Comparison of ENCODE assay signal across 18 mouse cellular contexts in genomic region chr1:23589414-23589942, GRCm38 (mm10).
"Had no signal": no experiment of that assay in that cellular context is flagged by ENCODE, and none has a peak within 500 bp of the region (broad histone marks: within the 10 kb centered on the region; RNA-seq: fewer than 3 reads in every experiment).

No protein-coding gene starts in this region.

- H3K36me3 ChIP-seq: kidney, embryonic 15.5 days; liver, embryonic 13.5 days; lung, embryonic 15.5 days; midbrain, embryonic 13.5 days; neural tube, embryonic 12.5 days had no signal

- H3K9me3 ChIP-seq: kidney, embryonic 15.5 days; liver, embryonic 13.5 days; lung, embryonic 15.5 days; midbrain, embryonic 13.5 days; neural tube, embryonic 12.5 days had no signal

- ATAC-seq: liver, postnatal 0 days; midbrain, embryonic 13.5 days had no signal

- H3K4me2 ChIP-seq: kidney, embryonic 15.5 days; liver, embryonic 13.5 days; lung, embryonic 15.5 days; midbrain, embryonic 13.5 days; neural tube, embryonic 12.5 days had no signal

- H3K4me3 ChIP-seq: kidney, embryonic 15.5 days; liver, embryonic 13.5 days; lung, embryonic 15.5 days; megakaryocyte, embryonic 14.5 days; midbrain, embryonic 13.5 days; myocyte; neural tube, embryonic 12.5 days had no signal

- H3K27ac ChIP-seq: kidney, embryonic 15.5 days; liver, embryonic 13.5 days; lung, embryonic 15.5 days; macrophage; midbrain, embryonic 13.5 days; neural tube, embryonic 12.5 days had no signal

- H3K4me1 ChIP-seq: kidney, embryonic 15.5 days; liver, embryonic 13.5 days; lung, embryonic 15.5 days; megakaryocyte, embryonic 14.5 days; midbrain, embryonic 13.5 days; neural tube, embryonic 12.5 days had no signal

- DNase-seq: kidney, adult 11 months; kidney, postnatal 36 days; liver; liver, embryonic 13.5 days; liver, postnatal 0 days; lung, postnatal 14 days; retina, postnatal 1 day; right cerebral cortex, postnatal 4 days; spleen, adult 18-20 months; thymus, adult 18-20 months; thymus, postnatal 14 days had no signal

- H3K9ac ChIP-seq: kidney, embryonic 15.5 days; liver, embryonic 13.5 days; liver, postnatal 0 days; lung, embryonic 15.5 days; midbrain, embryonic 13.5 days; neural tube, embryonic 12.5 days had no signal

- H3K27me3 ChIP-seq: kidney, embryonic 15.5 days; liver, embryonic 13.5 days; lung, embryonic 15.5 days; megakaryocyte, embryonic 14.5 days; midbrain, embryonic 13.5 days; neural tube, embryonic 12.5 days had no signal
